Mouse (Mus musculus) C2C12 (cell line): ENCODE results near the gene Cpsf7. TPM values are rescaled to one million over a fixed set of nuclear protein-coding genes. Genes with fewer than 3 reads are reported as not detected.

Experiments used
- H3K27me3 ChIP-seq: one replicate; pipeline ENCODE4 v1.6.1; 2011; ENCODE audit not compliant: control insufficient read depth, insufficient read depth, insufficient read length
- H3K36me3 ChIP-seq: one replicate; pipeline ENCODE4 v1.6.1; 2011; ENCODE audit not compliant: control insufficient read depth, insufficient read depth
- H3K4me3 ChIP-seq: one replicate; pipeline ENCODE4 v1.5.1; 2011; ENCODE audit warnings: mild to moderate bottlenecking, control low read depth; ENCODE audit not compliant: poor library complexity, insufficient read depth, severe bottlenecking
- H3K79me2 ChIP-seq: one replicate; pipeline ENCODE4 v1.6.1; 2011; ENCODE audit not compliant: control insufficient read depth, insufficient read depth
- H3K79me3 ChIP-seq: one replicate; pipeline ENCODE4 v1.6.1; 2011; ENCODE audit warnings: low read depth, control low read depth
- H3ac ChIP-seq: one replicate; pipeline ENCODE3; 2011; ENCODE audit warnings: low read depth; ENCODE audit not compliant: control insufficient read depth, insufficient read length
- CEBPB ChIP-seq: IDR thresholded peaks from one replicate; pipeline ENCODE4 v1.6.1; 2011; ENCODE audit warnings: low read depth, mild to moderate bottlenecking, control low read depth, moderate library complexity
- CTCF ChIP-seq: IDR thresholded peaks from one replicate; pipeline ENCODE4 v1.5.1; 2011; ENCODE audit not compliant: control insufficient read depth, insufficient read depth, insufficient read length
- FOSL1 ChIP-seq: IDR thresholded peaks from one replicate; pipeline ENCODE4 v1.8.0; 2011; ENCODE audit warnings: mild to moderate bottlenecking, low read length; ENCODE audit not compliant: poor library complexity, insufficient read depth, severe bottlenecking
- MAX ChIP-seq: IDR thresholded peaks from one replicate; pipeline ENCODE4 v1.6.1; 2011; ENCODE audit warnings: mild to moderate bottlenecking, control low read depth
- MYOD1 ChIP-seq: IDR thresholded peaks from one replicate; pipeline ENCODE4 v1.6.1; 2011; ENCODE audit warnings: low read depth; ENCODE audit not compliant: control insufficient read depth, insufficient read length
- MYOG ChIP-seq: IDR thresholded peaks from one replicate; pipeline ENCODE4 v1.6.1; 2011; ENCODE audit not compliant: control insufficient read depth, insufficient read length; ENCODE audit errors: extremely low read depth
- USF1 ChIP-seq: IDR thresholded peaks from one replicate; pipeline ENCODE4 v1.6.1; 2011; ENCODE audit warnings: low read depth, mild to moderate bottlenecking, control low read depth, moderate library complexity
- long read RNA-seq, 2 experiments: library from polyadenylated mRNA; unstranded; transcript quantifications; one replicate each; pipeline ENCODE4 v2.0.0; 2019 to 2020
- polyA plus RNA-seq: library from polyadenylated mRNA; unstranded; fragments of >200 nt; fragmentation: generic; extraction: Trizol; gene quantifications from one replicate; pipeline ENCODE4 v1.2.1, GENCODE M21; 2012; ENCODE audit warnings: missing spikeins

The Cpsf7 gene
- 26.5 TPM for polyA plus RNA-seq
- long read RNA-seq, experiment 1, partial matches to known transcripts, result 7 of 8 reads
- long read RNA-seq, experiment 1, other reads (novel, unspliced or antisense), result 0 of 8 reads
- long read RNA-seq, experiment 2, transcript Cpsf7-201 (10 exons, 3,500 nt), result major isoform, 49 of 204 reads
- long read RNA-seq, experiment 2, partial matches to known transcripts, result 34 of 204 reads
- long read RNA-seq, experiment 2, other reads (novel, unspliced or antisense), result 118 of 204 reads

GRCm38 (mm10) chr19:10525106-10525901, at the start of gene Cpsf7:
Cpsf7 (plus strand) TSS chr19:10525266.
- H3K79me2 ChIP-seq, result peaks cover 96% of the 10 kb centered on the region
- H3K4me3 ChIP-seq, result peak within 1 kb of the TSS; percentile 94
- TF ChIP-seq MAX (no peak), MYOD1 (no peak), USF1 (no peak), FOSL1 (no peak), MYOG (no peak), CTCF (no peak), CEBPB (no peak)
- no peaks in the 10 kb centered on the region for H3K27me3 ChIP-seq
- H3K36me3 ChIP-seq, result peaks cover 29% of the 10 kb centered on the region
- H3K79me3 ChIP-seq, result peaks cover 81% of the 10 kb centered on the region
- peak within 1 kb of the TSS; percentile 88 for H3ac ChIP-seq

DNA sequence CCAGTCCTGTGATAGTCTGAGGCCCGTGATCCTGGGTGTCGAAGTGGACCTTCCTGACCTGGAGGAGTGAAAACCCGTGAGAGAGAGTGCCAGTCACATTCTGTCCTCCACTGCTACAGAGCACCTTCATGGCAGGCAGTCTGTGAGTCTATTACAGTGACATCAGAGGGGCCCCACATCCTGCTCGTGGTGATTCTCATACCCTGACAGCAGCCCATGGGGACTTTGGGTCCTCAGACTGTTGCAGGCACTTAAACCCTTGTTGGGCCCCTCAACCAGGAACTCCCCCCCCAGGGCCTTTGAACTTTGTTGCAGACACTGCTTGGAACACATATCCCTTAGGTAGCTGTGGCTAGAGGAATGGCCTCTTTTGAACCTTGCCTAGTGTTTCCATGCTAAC, 45.5 kb upstream of the Cpsf7 start:
- no peaks in the 10 kb centered on the region for H3K79me2 ChIP-seq
- no peaks in the 10 kb centered on the region for H3K79me3 ChIP-seq
- H3ac ChIP-seq, result no peak overlapping the region
- peaks cover 54% of the 10 kb centered on the region for H3K27me3 ChIP-seq
- TF ChIP-seq USF1, result no peak
- TF ChIP-seq CTCF, result no peak
- TF ChIP-seq MAX, result no peak
- no peak for TF ChIP-seq MYOG
- no peak for TF ChIP-seq CEBPB
- no peak for TF ChIP-seq MYOD1
- no peak for TF ChIP-seq FOSL1
- H3K36me3 ChIP-seq, result no peaks in the 10 kb centered on the region
- no peak overlapping the region for H3K4me3 ChIP-seq

DNA sequence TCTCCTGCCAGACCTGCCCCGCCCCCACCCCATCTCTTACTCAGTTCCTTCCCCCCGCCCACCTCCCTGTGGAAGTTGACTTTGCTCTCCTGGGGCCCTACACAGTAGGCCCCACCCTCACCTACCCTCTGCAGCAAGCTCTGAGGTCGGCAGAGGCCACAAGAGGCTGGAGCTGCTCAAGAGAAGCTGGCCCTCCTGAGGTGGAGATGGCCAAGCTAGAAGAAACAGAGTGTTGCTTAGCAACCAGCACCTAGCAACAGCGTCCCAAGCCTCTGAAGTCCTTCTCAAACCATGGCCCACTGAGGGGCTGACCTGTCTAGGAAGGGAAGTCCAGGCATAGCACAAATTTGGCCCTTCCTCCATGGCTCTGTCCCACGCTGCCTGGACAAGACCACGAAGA, 42.4 kb upstream of the Cpsf7 start, which contains the start of gene Ppp1r32:
Gene Ppp1r32, minus strand, starts transcription at position 226 of the 400 bp plus-strand sequence.
- H3ac ChIP-seq, result no peak within 1 kb of the TSS
- H3K36me3 ChIP-seq, result no peaks in the 10 kb centered on the region
- TF ChIP-seq USF1 (no peak), CTCF (no peak), CEBPB (no peak), MYOG (no peak), MAX (no peak), MYOD1 (no peak), FOSL1 (no peak)

DNA sequence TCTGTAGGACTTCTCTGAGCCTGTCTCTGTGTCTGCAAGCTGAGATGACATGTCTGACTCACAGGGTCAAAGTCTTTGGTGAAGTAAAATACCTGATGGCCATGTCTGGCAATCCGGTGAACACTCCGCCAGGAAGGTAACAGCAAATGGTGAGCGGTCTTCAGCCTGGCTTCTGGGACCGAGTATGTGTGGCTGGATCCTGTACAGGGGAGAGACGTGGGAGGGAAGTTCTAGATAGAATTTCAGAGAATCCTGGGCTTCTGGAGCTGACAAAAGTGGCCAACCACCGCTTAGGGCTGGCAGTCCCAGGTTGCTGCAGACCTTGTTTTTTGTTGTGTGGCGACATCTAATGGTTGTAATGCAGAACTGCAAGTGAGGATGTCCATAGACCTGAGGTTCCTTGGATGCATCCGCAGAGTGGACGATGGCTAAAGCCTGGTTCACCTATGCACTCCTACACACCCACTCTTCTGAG, 38.8 kb upstream of the Cpsf7 start:
- TF ChIP-seq MYOD1, result no peak
- TF ChIP-seq FOSL1, result no peak
- peak; percentile 82 for TF ChIP-seq CTCF
- no peak for TF ChIP-seq USF1
- H3K27me3 ChIP-seq, result peaks cover 3% of the 10 kb centered on the region
- H3K79me3 ChIP-seq, result no peaks in the 10 kb centered on the region

More for the DNA sequence above, 42.4 kb upstream of the Cpsf7 start, which contains the start of gene Ppp1r32:
- no peak within 1 kb of the TSS for H3K4me3 ChIP-seq
- no peaks in the 10 kb centered on the region for H3K79me2 ChIP-seq
- H3K27me3 ChIP-seq, result peaks cover 23% of the 10 kb centered on the region
- no peaks in the 10 kb centered on the region for H3K79me3 ChIP-seq

GRCm38 (mm10) chr19:10495670-10496069, 29.4 kb upstream of the Cpsf7 start:
- Histone ChIP-seq H3K27me3 (no peaks in the 10 kb centered on the region), H3ac (no peak overlapping the region), H3K79me2 (no peaks in the 10 kb centered on the region), H3K4me3 (no peak overlapping the region), H3K79me3 (no peaks in the 10 kb centered on the region), H3K36me3 (peaks cover 9% of the 10 kb centered on the region)
- TF ChIP-seq MYOD1 (peak; percentile 46), USF1 (no peak), MYOG (no peak), MAX (no peak), CTCF (no peak), CEBPB (no peak), FOSL1 (peak; percentile 85)

More for the DNA sequence above, 38.8 kb upstream of the Cpsf7 start:
- Histone ChIP-seq H3K79me2 (no peaks in the 10 kb centered on the region), H3ac (no peak overlapping the region), H3K36me3 (no peaks in the 10 kb centered on the region), H3K4me3 (no peak overlapping the region)
